Mouse (Mus musculus) hindbrain, embryonic 11.5 days (tissue): ENCODE data around the gene Tmem190. TPM values are rescaled to one million over a fixed set of nuclear protein-coding genes. Genes with fewer than 3 reads are reported as not detected.
A peak's percentile ranks its signal among the peaks of the same experiment; 100 is the strongest.

Experiments used
- ATAC-seq: fragments of 200-750 bp; cut with Nextera tagmentation; 2 replicates; pipeline ENCODE4 v1.8.0; 2017; ENCODE audit warnings: mild to moderate bottlenecking, moderate TSS enrichment, moderate library complexity; ENCODE audit not compliant: low FRiP score
- DNase-seq: peaks from one replicate; pipeline ENCODE4 v3.0.0-alpha.2; 2015; ENCODE audit warnings: low spot score
- H3K27ac ChIP-seq: fragments of 300-500 bp; sonication (generic); 2 replicates; pipeline ENCODE4 v1.5.1; 2014; ENCODE audit warnings: mild to moderate bottlenecking, low read depth, low read length
- H3K27me3 ChIP-seq: fragments of 300-500 bp; sonication (generic); 2 replicates; pipeline ENCODE4 v1.6.1; 2014; ENCODE audit warnings: mild to moderate bottlenecking, low read length, moderate library complexity, mixed read lengths; ENCODE audit not compliant: control insufficient read depth, insufficient read depth
- H3K36me3 ChIP-seq: fragments of 300-500 bp; sonication (generic); 2 replicates; pipeline ENCODE4 v1.6.1; 2014; ENCODE audit warnings: mild to moderate bottlenecking, low read length, moderate library complexity, mixed read lengths; ENCODE audit not compliant: control insufficient read depth, insufficient read depth
- H3K4me1 ChIP-seq: fragments of 300-500 bp; sonication (generic); replicated peaks from 2 replicates; pipeline ENCODE4 v1.6.1; 2014; ENCODE audit warnings: low read length, mixed read lengths; ENCODE audit not compliant: control insufficient read depth, insufficient read depth
- H3K4me2 ChIP-seq: fragments of 300-500 bp; sonication (generic); replicated peaks from 2 replicates; pipeline ENCODE4 v1.6.1; 2014; ENCODE audit warnings: mild to moderate bottlenecking, low read depth, low read length
- H3K4me3 ChIP-seq: fragments of 300-500 bp; sonication (generic); 2 replicates; pipeline ENCODE4 v1.5.1; 2014; ENCODE audit warnings: low read depth, low read length
- H3K9ac ChIP-seq: fragments of 300-500 bp; sonication (generic); 2 replicates; pipeline ENCODE4 v1.6.1; 2014; ENCODE audit warnings: low read depth, low read length
- H3K9me3 ChIP-seq: fragments of 300-500 bp; sonication (generic); 2 replicates; pipeline ENCODE4 v1.6.1; 2016; ENCODE audit warnings: low read length; ENCODE audit not compliant: control insufficient read depth
- WGBS: fragments of 180-500 bp; shearing (Covaris S2); extraction: QIAGEN DNeasy Blood & Tissue Kit; methylation state at CpG from one replicate; pipeline ENCODE4 v1.1.7; 2014; 5-methylcytosine and 5-hydroxymethylcytosine counted together
- polyA plus RNA-seq: library from polyadenylated mRNA; unstranded; fragments of >200 nt; fragmentation: Nextera tagmentation; extraction: Ambion mirVana; gene quantifications from 2 replicates; pipeline ENCODE4 v1.2.1, GENCODE M21; 2014

Tmem190 gene
- polyA plus RNA-seq, 1 experiment from 2014 or later: not detected

- 52% methylated on average over 1 of the region's 1 CpGs for WGBS
Measured at GRCm38 (mm10) chr7:4759670-4760069, 23.1 kb upstream of the Tmem190 start.

GRCm38 (mm10) chr7:4764946-4765710, 17.6 kb upstream of the Tmem190 start:
- Histone ChIP-seq H3K36me3 (no peaks in the 10 kb centered on the region), H3K27me3 (no peaks in the 10 kb centered on the region), H3K4me1 (no peaks in the 10 kb centered on the region), H3K9ac (no peak overlapping the region), H3K4me3 (no peak overlapping the region), H3K4me2 (no peak overlapping the region), H3K27ac (no peak overlapping the region), H3K9me3 (no peaks in the 10 kb centered on the region)
- DNase-seq: no peak
- ATAC-seq: no peak
- 19% methylated on average over 4 of the region's 4 CpGs for WGBS

More at GRCm38 (mm10) chr7:4759670-4760069, 23.1 kb upstream of the Tmem190 start:
- no peak for ATAC-seq
- H3K27ac ChIP-seq: no peak overlapping the region
- no peaks in the 10 kb centered on the region for H3K27me3 ChIP-seq
- H3K4me2 ChIP-seq: no peak overlapping the region
- DNase-seq: no peak
- H3K9ac ChIP-seq: no peak overlapping the region
- H3K9me3 ChIP-seq: no peaks in the 10 kb centered on the region
- H3K4me1 ChIP-seq: no peaks in the 10 kb centered on the region
- no peaks in the 10 kb centered on the region for H3K36me3 ChIP-seq
- no peak overlapping the region for H3K4me3 ChIP-seq

DNA sequence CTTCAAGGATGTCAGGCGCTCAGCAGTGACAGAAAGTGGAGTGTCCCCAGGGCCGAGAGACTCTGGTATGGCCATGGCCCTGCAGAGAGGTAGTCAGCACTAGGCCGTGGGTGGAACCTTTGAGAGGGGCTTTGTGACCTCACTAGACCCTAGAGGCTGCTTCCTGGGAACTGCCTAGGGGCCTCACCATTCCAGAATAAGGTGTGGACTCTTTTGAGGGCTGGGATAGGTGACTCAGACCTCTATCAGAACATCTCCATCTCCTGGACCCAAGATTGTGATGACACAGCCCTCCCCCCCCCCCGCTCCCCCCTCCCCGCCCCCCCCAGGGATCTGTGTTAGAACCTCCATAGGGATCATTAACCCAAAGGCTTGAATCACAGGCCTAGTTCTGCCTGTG, 11.5 kb upstream of the Tmem190 start, which contains the start of gene Fam71e2:
Gene Fam71e2 (minus strand): TSS at position 101 of the 400 bp plus-strand sequence.
- no peaks in the 10 kb centered on the region for H3K36me3 ChIP-seq
- no peak within 1 kb of the TSS for H3K27ac ChIP-seq
- H3K4me3 ChIP-seq: no peak within 1 kb of the TSS
- no peak within 1 kb of the TSS for H3K4me2 ChIP-seq
- DNase-seq: no peak
- WGBS: 81% methylated on average over 3 of the region's 5 CpGs
- H3K27me3 ChIP-seq: peaks cover 10% of the 10 kb centered on the region
- H3K4me1 ChIP-seq: no peaks in the 10 kb centered on the region
- H3K9me3 ChIP-seq: no peaks in the 10 kb centered on the region
- H3K9ac ChIP-seq: no peak within 1 kb of the TSS
- no peak for ATAC-seq

DNA sequence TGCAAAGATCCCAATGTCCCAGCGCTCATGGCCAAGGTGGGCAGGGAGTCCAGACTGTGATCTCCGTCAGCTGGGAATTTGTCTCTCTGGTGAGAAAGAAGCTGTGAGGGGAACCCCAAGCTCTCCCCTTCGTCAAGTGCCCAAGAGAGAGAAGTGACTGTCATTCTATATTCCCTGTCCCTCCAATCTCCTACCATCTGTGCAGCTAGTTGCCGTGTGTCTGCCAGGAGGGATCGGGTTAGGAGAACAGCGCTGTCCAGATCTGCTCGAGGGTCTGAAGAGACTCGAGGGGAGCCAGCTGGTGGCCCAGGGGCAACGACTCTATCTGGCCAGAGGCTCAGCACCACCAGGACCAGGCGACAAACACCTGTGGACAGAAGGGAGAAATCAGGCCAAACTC, 6.6 kb upstream of the Tmem190 start:
- H3K27me3 ChIP-seq: peaks cover 40% of the 10 kb centered on the region
- 55% methylated on average over 10 of the region's 10 CpGs for WGBS
- H3K4me3 ChIP-seq: no peak overlapping the region
- H3K36me3 ChIP-seq: no peaks in the 10 kb centered on the region
- ATAC-seq (no peak), DNase-seq (no peak)
- H3K27ac ChIP-seq: no peak overlapping the region
- no peak overlapping the region for H3K4me2 ChIP-seq
- no peak overlapping the region for H3K9ac ChIP-seq
- H3K4me1 ChIP-seq: peaks cover 3% of the 10 kb centered on the region; the same call in 1 of the 2 replicates
- H3K9me3 ChIP-seq: no peaks in the 10 kb centered on the region

GRCm38 (mm10) chr7:4776861-4777830, 5.6 kb upstream of the Tmem190 start:
- H3K27ac ChIP-seq: no peak overlapping the region
- DNase-seq: peak; percentile 78
- H3K9me3 ChIP-seq: no peaks in the 10 kb centered on the region
- WGBS: 1% methylated on average over 45 of the region's 56 CpGs
- H3K4me3 ChIP-seq: peak overlapping the region; percentile 16
- peak overlapping the region; percentile 36 for H3K4me2 ChIP-seq
- H3K36me3 ChIP-seq: no peaks in the 10 kb centered on the region
- H3K27me3 ChIP-seq: peaks cover 40% of the 10 kb centered on the region
- H3K9ac ChIP-seq: peak overlapping the region; percentile 21; the same call in 1 of the 2 replicates
- peak; percentile 86 for ATAC-seq
- peaks cover 3% of the 10 kb centered on the region; the same call in 1 of the 2 replicates for H3K4me1 ChIP-seq

DNA sequence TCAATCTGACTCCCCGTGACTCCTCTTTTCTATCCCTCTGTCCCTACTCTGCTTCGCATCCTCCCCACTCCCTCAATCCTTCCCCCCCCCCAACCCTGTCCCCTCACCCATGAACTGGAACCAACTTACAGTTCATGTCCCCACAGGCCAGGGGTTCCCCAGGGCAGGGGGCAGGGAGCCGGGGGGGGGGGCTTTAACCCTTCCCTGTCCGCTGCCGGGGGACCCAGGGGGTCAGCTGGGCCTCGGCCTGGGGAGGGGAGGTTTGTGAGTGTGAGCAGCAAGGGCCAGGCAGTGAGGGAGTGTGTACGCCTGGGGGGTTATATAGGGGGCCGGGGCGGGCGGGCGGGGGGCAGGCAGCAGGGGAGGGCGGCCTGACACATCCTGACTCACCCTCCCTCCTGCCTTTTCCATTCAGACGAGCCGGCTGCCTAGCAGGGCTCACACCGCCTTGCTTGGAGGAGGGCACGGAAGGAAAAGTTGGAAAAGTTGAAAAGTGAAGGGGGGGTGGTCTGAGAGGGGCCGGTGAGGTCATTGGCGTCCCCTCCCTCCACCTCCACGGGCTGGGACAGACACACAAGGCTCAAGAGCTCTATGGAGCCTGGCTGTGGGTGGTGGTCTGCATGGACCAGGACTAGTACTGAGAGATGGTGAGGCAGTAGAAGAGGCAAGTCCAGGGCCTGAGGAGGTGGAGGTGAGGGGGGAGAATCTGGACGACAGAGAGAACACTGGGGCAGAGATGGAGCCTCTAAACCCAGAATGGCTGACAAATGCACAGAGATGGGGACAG, 4.7 kb upstream of the Tmem190 start:
- no peak overlapping the region for H3K4me2 ChIP-seq
- peaks cover 3% of the 10 kb centered on the region; the same call in 1 of the 2 replicates for H3K4me1 ChIP-seq
- WGBS: 6% methylated on average over 17 of the region's 20 CpGs
- no peak for DNase-seq
- no peaks in the 10 kb centered on the region for H3K36me3 ChIP-seq
- ATAC-seq: 0 out of 2 replicates have a peak, but pooled peaks have one; percentile 11
- no peaks in the 10 kb centered on the region for H3K9me3 ChIP-seq
- H3K27me3 ChIP-seq: peaks cover 40% of the 10 kb centered on the region
- no peak overlapping the region for H3K9ac ChIP-seq
- H3K4me3 ChIP-seq: no peak overlapping the region
- H3K27ac ChIP-seq: no peak overlapping the region

DNA sequence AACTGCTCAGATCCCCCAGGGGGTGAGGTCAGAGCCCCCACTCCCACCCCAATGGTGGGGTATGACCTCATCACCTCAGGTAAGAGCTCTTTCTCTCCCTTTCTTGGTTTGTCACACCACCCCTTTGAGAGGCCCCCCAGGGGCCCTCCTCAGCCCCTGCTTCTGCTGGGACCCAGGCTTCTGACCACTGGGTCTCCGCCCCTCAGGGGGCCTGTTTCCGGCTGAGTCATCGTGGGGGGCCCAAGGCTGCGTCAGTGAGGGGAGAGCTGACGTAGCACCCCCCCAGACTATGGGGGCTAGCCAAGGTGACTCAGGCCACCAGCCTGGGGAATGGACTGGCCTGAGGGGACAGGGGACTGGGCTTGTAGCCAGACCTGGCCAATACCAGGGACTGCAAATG, 2.8 kb upstream of the Tmem190 start:
- Histone ChIP-seq H3K4me1 (peaks cover 3% of the 10 kb centered on the region; the same call in 1 of the 2 replicates), H3K9ac (no peak overlapping the region), H3K4me2 (no peak overlapping the region), H3K36me3 (no peaks in the 10 kb centered on the region), H3K4me3 (no peak overlapping the region), H3K27ac (no peak overlapping the region), H3K9me3 (no peaks in the 10 kb centered on the region), H3K27me3 (peaks cover 40% of the 10 kb centered on the region)
- WGBS: 29% methylated on average over 3 of the region's 5 CpGs
- ATAC-seq (no peak), DNase-seq (no peak)

- no peak for DNase-seq
- no peak for ATAC-seq
- Histone ChIP-seq H3K4me3 (no peak overlapping the region), H3K4me1 (no peaks in the 10 kb centered on the region), H3K36me3 (no peaks in the 10 kb centered on the region), H3K4me2 (no peak overlapping the region), H3K9me3 (no peaks in the 10 kb centered on the region), H3K9ac (no peak overlapping the region), H3K27ac (no peak overlapping the region), H3K27me3 (peaks cover 21% of the 10 kb centered on the region)
- 56% methylated on average over 3 of the region's 3 CpGs for WGBS
Measured at GRCm38 (mm10) chr7:4782130-4782529, 607 bp upstream of the Tmem190 start.
